Mouse (Mus musculus) hindbrain, embryonic 16.5 days (tissue): Measurements from ENCODE around the gene Oxsr1. TPM values are rescaled to one million over a fixed set of nuclear protein-coding genes. Genes with fewer than 3 reads are reported as not detected.
"Not testable (repeated sequence)": the region's sequence is repeated elsewhere in the genome, so short reads cannot be mapped to it uniquely, and the experiment has no call there.

Experiments used
- ATAC-seq: fragments of 200-750 bp; cut with Nextera tagmentation; 2 replicates; pipeline ENCODE4 v1.8.0; 2017; ENCODE audit warnings: moderate TSS enrichment, moderate library complexity
- H3K27ac ChIP-seq: fragments of 300-500 bp; sonication (generic); 2 replicates; pipeline ENCODE4 v1.5.1; 2014; ENCODE audit warnings: low read depth, mild to moderate bottlenecking, control low read depth, low read length, moderate library complexity
- H3K27me3 ChIP-seq: fragments of 300-500 bp; sonication (generic); replicated peaks from 2 replicates; pipeline ENCODE4 v1.6.1; 2014; ENCODE audit warnings: low read length; ENCODE audit not compliant: control insufficient read depth, insufficient read depth
- H3K36me3 ChIP-seq: fragments of 300-500 bp; sonication (generic); 2 replicates; pipeline ENCODE4 v1.6.1; 2014; ENCODE audit warnings: mild to moderate bottlenecking, low read length, moderate library complexity, mixed read lengths; ENCODE audit not compliant: control insufficient read depth, insufficient read depth
- H3K4me1 ChIP-seq: fragments of 300-500 bp; sonication (generic); 2 replicates; pipeline ENCODE4 v1.6.1; 2014; ENCODE audit warnings: low read depth, low read length; ENCODE audit not compliant: control insufficient read depth, insufficient read depth
- H3K4me2 ChIP-seq: fragments of 300-500 bp; sonication (generic); 2 replicates; pipeline ENCODE4 v1.6.1; 2014; ENCODE audit warnings: mild to moderate bottlenecking, low read length, control low read depth, moderate library complexity
- H3K4me3 ChIP-seq: fragments of 300-500 bp; sonication (generic); 2 replicates; pipeline ENCODE4 v1.5.1; 2014; ENCODE audit warnings: mild to moderate bottlenecking, low read length, control low read depth, moderate library complexity
- H3K9ac ChIP-seq: fragments of 300-500 bp; sonication (generic); 2 replicates; pipeline ENCODE4 v1.6.1; 2014; ENCODE audit warnings: low read depth, mild to moderate bottlenecking, control low read depth, low read length, moderate library complexity
- H3K9me3 ChIP-seq: fragments of 300-500 bp; sonication (generic); 2 replicates; pipeline ENCODE4 v1.6.1; 2014; ENCODE audit warnings: mild to moderate bottlenecking, low read length, moderate library complexity; ENCODE audit not compliant: control insufficient read depth
- WGBS: fragments of 180-500 bp; shearing (Covaris S2); extraction: QIAGEN DNeasy Blood & Tissue Kit; methylation state at CpG from one replicate; pipeline ENCODE4 v1.1.7; 2014; 5-methylcytosine and 5-hydroxymethylcytosine counted together
- polyA plus RNA-seq: library from polyadenylated mRNA; unstranded; fragments of >200 nt; fragmentation: Nextera tagmentation; extraction: Ambion mirVana; gene quantifications from 2 replicates; pipeline ENCODE4 v1.2.1, GENCODE M21; 2015

Gene Oxsr1
- polyA plus RNA-seq, 1 experiment from 2014 or later: 12.1 TPM

DNA sequence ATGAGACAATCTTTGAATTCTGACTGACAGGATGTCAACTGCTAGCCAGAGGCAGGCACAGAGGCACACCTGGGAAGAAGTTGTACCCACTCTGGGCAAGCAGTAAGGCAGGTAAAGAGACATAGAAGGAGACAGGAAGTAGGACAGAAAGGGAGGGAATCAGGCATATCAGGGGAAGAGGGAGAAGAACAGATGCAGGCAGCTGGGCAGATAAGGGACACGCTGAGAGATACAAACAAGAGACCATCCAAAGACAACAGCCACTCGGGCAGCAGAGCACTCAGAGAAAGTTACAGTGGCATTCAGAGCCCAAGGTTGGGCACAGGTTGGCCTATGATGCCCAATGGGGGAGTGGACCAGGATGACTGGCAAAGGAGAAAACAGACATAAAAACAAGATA is 91.4 kb downstream of the Oxsr1 start:
- Histone ChIP-seq H3K27ac (no peak overlapping the region), H3K27me3 (no peaks in the 10 kb centered on the region), H3K4me1 (no peaks in the 10 kb centered on the region), H3K9ac (no peak overlapping the region), H3K4me2 (no peak overlapping the region), H3K36me3 (no peaks in the 10 kb centered on the region), H3K4me3 (no peak overlapping the region), H3K9me3 (no peaks in the 10 kb centered on the region)
- ATAC-seq: no peak
- WGBS: 84% methylated on average over 2 of the region's 2 CpGs

DNA sequence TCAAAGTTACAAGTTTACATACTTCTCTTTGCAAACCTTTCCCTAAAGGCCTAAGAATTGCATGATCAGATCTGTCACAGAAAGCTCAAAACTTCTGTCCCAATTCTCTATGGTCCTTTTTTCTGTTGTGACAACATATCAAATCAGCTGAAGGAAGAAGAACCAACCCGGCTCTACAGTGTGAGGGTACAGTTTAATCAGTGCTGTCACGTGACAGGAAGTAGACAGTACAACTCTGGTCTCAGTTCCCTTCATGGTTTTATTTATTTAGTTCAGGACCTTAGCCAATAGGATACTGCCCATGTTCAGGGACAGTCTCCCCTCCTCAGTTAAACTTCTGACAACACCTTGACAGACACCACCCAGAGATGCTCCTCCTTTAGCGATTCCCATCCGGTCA is 102.0 kb downstream of the Oxsr1 start:
- Histone ChIP-seq H3K27ac (no peak overlapping the region), H3K4me2 (no peak overlapping the region), H3K9me3 (no peaks in the 10 kb centered on the region; the same call in 1 of the 2 replicates), H3K36me3 (peaks cover 8% of the 10 kb centered on the region), H3K27me3 (no peaks in the 10 kb centered on the region), H3K9ac (no peak overlapping the region), H3K4me1 (no peaks in the 10 kb centered on the region), H3K4me3 (no peak overlapping the region)
- no peak for ATAC-seq
- whole genome bisulfite sequencing: 93% methylated on average over 4 of the region's 4 CpGs

DNA sequence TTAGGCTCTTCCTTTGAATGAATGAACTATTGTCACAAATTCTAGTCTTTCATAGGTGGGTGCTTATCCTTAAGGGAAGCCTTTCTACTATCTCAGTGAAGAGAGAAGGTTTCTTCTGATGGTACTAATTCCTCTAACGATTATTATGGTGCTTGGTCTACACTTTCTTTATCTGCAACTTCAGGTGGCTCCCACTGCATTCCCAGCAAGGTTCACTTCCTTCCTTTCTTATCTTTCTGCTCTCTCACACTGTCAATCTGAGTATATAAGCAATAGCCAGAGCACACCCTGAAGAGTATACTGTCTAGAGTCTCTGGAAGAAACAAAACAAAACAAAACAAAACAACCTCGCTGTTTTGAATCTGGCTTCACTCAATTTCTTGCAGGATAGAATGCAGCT is 102.6 kb downstream of the Oxsr1 start:
- Histone ChIP-seq H3K4me2 (no peak overlapping the region), H3K4me3 (no peak overlapping the region), H3K27ac (no peak overlapping the region), H3K4me1 (no peaks in the 10 kb centered on the region), H3K36me3 (peaks cover 8% of the 10 kb centered on the region), H3K9ac (no peak overlapping the region), H3K9me3 (no peaks in the 10 kb centered on the region; the same call in 1 of the 2 replicates), H3K27me3 (no peaks in the 10 kb centered on the region)
- WGBS: 88% methylated on average over 2 of the region's 2 CpGs
- ATAC-seq: no peak

DNA sequence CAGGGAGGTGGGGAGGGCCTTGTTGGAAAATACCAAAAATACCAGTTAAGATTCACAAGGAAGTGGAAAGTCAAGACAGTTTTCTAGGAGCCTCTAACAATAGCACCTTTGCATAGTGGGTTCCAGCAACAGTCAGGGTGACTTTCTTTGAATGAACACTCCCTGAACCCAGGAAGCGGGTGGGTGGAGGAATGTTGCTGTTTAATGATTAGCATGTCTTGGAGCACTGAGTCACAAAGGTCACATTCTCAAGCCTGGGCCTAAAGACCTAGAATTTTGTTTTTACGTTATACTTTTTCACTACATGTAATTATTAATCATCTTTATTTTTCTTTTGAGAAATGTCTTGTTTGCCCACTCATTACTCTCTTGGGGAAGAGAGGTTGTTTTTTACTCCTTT is 106.9 kb downstream of the Oxsr1 start:
- H3K4me2 ChIP-seq, ATAC-seq, H3K9me3 ChIP-seq, H3K27ac ChIP-seq, H3K9ac ChIP-seq, H3K4me1 ChIP-seq, H3K36me3 ChIP-seq, H3K27me3 ChIP-seq, H3K4me3 ChIP-seq: not testable (repeated sequence)
- WGBS: 97% methylated on average over 2 of the region's 2 CpGs

DNA sequence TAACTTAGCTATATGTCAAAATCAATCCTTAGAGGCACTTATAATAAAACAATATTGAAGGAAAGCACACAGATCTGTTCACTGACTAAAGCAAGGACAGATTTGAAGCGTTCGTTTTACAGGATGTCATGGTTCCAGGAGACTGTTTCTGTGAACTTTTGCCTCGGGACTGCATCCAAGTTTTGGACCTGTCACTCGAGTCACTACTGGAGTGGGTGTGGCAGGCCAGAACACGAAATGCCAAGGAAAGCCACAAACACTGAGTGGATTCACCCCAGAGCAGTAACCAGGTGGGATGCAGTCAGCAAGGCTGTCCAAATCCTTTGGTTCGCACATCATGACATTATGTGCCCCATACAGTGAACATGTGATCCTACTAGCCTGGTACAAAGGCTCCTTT is 107.6 kb downstream of the Oxsr1 start:
- WGBS: 92% methylated on average over 6 of the region's 6 CpGs
- Histone ChIP-seq H3K27ac (no peak overlapping the region), H3K9ac (no peak overlapping the region), H3K9me3 (no peaks in the 10 kb centered on the region), H3K36me3 (peaks cover 7% of the 10 kb centered on the region; the same call in 1 of the 2 replicates), H3K27me3 (no peaks in the 10 kb centered on the region), H3K4me1 (no peaks in the 10 kb centered on the region), H3K4me3 (no peak overlapping the region), H3K4me2 (no peak overlapping the region)
- no peak for ATAC-seq

DNA sequence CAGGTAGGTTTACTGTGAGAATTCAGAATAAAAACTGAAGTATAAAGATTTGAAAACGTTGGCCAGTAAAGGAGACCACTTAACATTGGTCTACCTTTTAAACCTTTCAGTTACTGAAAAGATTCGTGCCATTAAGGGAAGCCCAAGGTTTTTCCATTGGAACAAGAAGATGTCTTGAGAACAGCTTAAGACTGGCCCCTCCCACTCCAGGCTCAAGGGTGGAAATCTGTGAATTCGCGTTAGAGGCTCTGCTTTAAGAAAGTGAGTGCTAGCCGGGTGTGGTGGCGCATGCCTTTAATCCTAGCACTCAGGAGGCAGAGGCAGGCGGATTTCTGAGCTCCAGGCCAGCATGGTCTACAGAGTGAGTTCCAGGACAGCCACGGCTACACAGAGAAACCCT is 109.2 kb downstream of the Oxsr1 start:
- Histone ChIP-seq H3K27me3 (no peaks in the 10 kb centered on the region), H3K4me2 (no peak overlapping the region)

DNA sequence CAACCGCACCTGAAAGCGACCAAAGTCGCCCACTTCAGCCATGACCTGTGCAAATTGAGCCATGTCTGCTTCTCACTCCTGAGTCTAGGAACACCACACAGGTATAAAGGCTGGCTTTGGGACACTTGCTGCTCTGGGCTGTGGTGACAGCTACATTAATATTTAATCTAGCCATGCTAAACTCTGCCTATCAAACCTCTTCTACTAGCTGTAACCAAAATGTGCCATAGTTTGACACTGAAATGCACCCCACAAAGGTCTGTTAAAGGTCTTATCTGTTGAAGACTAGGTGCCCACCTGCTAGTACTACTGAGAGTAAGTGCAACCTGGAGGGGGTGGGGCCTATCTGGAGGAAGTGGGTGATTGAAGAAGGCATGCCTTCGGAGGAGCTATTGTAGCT is 113.2 kb downstream of the Oxsr1 start, which contains the start of gene Slc22a13:
Gene Slc22a13, minus strand, starts transcription at position 101 of the 400 bp plus-strand sequence.
- Histone ChIP-seq H3K36me3 (no peaks in the 10 kb centered on the region), H3K27ac (no peak within 1 kb of the TSS), H3K4me2 (no peak within 1 kb of the TSS), H3K4me1 (no peaks in the 10 kb centered on the region), H3K9me3 (peaks cover 2% of the 10 kb centered on the region), H3K4me3 (no peak within 1 kb of the TSS), H3K27me3 (no peaks in the 10 kb centered on the region), H3K9ac (no peak within 1 kb of the TSS)
- WGBS: 94% methylated on average over 4 of the region's 4 CpGs
- no peak for ATAC-seq

More for the DNA sequence above, 109.2 kb downstream of the Oxsr1 start:
- Histone ChIP-seq H3K9ac (no peak overlapping the region), H3K4me1 (no peaks in the 10 kb centered on the region), H3K4me3 (no peak overlapping the region), H3K27ac (no peak overlapping the region), H3K9me3 (no peaks in the 10 kb centered on the region), H3K36me3 (no peaks in the 10 kb centered on the region)
- ATAC-seq: no peak
- 77% methylated on average over 8 of the region's 8 CpGs for WGBS

DNA sequence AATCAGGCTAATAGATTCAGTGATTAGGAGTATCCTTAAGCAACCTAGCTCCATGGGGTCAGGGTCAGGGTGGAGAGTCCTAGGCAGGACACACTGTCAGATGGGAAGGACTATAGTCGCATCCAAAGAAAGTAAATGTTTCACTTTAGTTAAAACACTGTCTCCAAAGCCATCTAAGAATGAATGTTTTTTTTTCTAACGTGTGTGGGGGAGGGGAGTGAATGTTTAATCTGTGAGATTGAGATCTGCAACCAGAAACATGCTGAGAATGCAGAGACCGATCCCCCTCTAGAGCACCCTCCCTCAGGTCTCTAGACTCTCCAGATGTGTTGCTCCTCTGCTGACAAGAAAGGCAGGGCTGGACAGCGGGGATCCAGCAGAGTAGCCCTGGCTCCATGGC is 115.1 kb downstream of the Oxsr1 start:
- H3K27me3 ChIP-seq: no peaks in the 10 kb centered on the region
- H3K4me2 ChIP-seq: no peak overlapping the region
- H3K9ac ChIP-seq: no peak overlapping the region
- H3K4me3 ChIP-seq: no peak overlapping the region
- no peak overlapping the region for H3K27ac ChIP-seq
- peaks cover 6% of the 10 kb centered on the region for H3K9me3 ChIP-seq
- WGBS: 81% methylated on average over 4 of the region's 4 CpGs
- no peaks in the 10 kb centered on the region for H3K36me3 ChIP-seq
- no peak for ATAC-seq
- no peaks in the 10 kb centered on the region for H3K4me1 ChIP-seq

DNA sequence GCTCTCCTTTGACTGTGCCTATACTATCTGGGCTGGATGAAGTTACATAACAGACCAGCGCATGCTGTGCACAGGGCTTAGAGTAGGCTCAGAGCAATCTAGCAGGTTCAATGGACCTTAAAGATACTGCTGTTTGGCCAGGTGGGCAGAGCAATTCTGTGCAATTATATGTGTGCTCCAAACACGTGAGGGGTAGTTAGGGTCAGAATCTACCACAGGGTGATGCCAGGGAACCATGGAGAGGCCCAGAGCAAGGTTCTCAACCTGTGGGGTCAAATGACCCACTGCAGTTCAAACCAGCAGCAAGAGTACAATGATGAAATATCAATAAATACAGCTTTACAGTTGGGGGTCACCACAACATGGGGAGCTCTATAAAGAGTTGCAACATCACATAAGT is 115.6 kb downstream of the Oxsr1 start:
- Histone ChIP-seq H3K4me1 (no peaks in the 10 kb centered on the region), H3K36me3 (no peaks in the 10 kb centered on the region), H3K4me3 (no peak overlapping the region), H3K9me3 (peaks cover 6% of the 10 kb centered on the region), H3K9ac (no peak overlapping the region), H3K27me3 (no peaks in the 10 kb centered on the region), H3K27ac (no peak overlapping the region), H3K4me2 (no peak overlapping the region)
- WGBS: 74% methylated on average over 2 of the region's 2 CpGs
- ATAC-seq: no peak

DNA sequence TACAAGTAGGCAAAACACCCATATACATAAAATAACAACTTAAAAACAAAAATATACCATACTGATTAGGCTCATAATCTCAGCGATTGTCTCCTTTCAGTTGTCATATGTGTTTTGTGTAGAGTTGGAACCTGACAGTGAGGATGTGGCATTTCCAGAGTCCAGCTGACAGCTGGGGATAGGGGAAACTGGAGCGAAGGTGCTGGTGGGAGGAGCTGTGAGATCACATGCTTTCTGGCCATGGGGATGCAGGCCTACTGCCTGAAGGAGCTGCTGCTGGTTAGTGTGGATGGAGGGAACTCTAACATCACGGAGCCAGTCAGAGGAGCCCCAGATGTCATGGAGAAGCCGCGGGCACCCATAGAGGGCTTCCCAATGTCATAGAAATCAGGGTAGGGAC is 116.5 kb downstream of the Oxsr1 start:
- Histone ChIP-seq H3K36me3 (no peaks in the 10 kb centered on the region), H3K9ac (no peak overlapping the region), H3K4me3 (no peak overlapping the region), H3K4me1 (no peaks in the 10 kb centered on the region), H3K27me3 (no peaks in the 10 kb centered on the region), H3K4me2 (no peak overlapping the region), H3K27ac (no peak overlapping the region), H3K9me3 (peaks cover 6% of the 10 kb centered on the region)
- no peak for ATAC-seq
- WGBS: 88% methylated on average over 5 of the region's 5 CpGs
